Mouse (Mus musculus) activated CD4-positive, CD25-positive, alpha-beta regulatory T cell, adult 9 weeks (primary cell): Measurements from ENCODE around the gene Itpripl1. TPM values are rescaled to one million over a fixed set of nuclear protein-coding genes. Genes with fewer than 3 reads are reported as not detected.

Experiments used
- polyA plus RNA-seq: library from polyadenylated mRNA; unstranded; fragments of 100-300 nt; shearing (Covaris generic); gene quantifications from one replicate; pipeline ENCODE4 v1.2.1, GENCODE M21; 2017

Gene Itpripl1
- polyA plus RNA-seq: 8.3 TPM

DNA sequence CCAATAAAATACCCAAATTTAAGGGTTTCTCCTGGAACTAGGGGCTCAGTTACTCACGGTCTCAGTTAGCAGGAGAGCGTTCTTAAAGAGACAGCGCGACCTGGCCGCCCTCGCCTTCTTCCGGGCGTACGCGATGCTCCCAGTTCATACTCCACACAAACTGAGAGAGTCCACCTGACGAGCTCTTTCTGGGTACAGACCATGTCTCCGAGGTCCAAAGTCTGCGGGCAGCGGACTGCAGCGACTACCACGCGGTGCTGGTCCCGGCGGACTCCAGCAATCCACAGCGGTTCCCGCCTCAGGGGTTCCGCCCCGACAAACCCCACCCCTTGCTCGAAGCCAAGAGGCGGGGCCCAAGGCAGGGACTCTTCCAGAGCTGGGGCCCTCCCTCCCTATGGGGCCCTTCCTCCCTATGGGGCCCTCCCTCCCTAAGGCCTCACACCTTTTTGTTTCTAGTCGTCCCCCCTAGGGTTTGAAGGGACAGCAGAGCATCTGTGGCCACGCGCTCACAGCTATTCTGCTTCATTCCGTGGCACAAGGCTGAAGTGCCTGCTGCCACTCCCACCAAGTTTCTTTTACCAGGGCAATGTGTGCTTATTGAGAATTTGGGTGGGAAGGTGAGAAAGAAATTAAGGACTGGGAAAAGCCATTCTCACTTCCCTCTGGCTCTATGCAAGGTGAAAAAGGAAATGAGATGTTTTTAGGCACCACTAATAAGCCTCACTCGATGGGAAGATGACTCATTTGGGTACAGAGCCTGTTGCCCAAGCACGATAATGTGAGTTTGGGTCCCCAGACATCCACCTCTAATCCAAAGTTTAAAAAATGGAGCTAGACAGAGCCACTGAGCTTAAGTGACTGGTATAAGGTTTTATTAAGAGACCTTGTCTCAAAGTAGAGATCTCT is at the start of gene Itpripl1:
Gene Itpripl1, minus strand, starts transcription at position 285 of the 906 bp plus-strand sequence.

DNA sequence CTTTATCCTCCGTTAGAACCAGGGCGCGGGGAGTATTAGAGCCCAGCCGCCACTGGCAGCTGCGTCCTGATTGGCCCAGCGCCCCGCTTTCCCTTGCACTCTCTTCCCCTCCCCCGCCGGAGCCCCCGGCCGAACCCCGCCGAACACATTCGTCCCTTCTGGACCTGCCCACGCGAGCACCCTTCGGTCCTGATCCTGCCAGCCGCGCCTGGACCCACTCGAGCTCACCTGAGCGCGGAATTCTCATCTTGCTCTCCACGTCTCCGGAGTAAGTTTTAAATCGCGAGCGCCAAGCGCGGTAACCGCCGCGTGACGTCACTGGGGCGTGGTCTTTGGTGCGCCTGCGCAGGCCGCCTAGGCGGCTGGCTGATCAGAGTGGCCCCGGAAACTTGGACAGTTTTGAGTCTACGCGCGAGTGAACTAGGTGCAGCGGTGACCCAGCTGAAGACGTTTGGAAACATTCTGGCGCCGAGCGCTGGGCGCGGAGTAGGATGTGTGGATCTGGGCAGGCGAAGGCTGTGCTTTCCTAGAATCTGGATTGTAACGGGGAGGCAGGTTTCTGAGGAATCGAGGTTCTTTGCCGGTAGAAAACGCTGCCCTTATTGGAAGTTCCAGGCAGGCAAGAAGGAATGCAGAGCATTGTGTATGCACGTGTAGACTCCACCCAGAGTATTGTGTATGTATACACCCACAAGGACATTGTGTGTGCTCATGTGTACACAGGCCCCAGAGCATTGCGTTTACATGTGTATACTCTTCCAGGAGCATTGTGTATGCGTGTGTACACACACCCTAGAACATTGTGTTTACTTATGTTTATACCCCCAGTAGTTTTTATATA is 9.4 kb downstream of the Itpripl1 start, which contains the start of gene Ncaph:
Gene Ncaph, minus strand, starts transcription at position 334 of the 841 bp plus-strand sequence.

Other genes with a start within 250 kb of the Itpripl1 start
- gene Sppl2a, start 210.2 kb downstream of the Itpripl1 start, polyA plus RNA-seq: 74.8 TPM
- 20.6 TPM for gene Ap4e1, start 134.7 kb downstream of the Itpripl1 start, polyA plus RNA-seq
- 86.1 TPM for gene Blvra, start 72.8 kb downstream of the Itpripl1 start, polyA plus RNA-seq
- 10.0 TPM for gene Ncaph, start 9.5 kb downstream of the Itpripl1 start, polyA plus RNA-seq
- 0.65 TPM for gene 1810024B03Rik, start 64.8 kb upstream of the Itpripl1 start, polyA plus RNA-seq
- gene Snrnp200, start 64.9 kb upstream of the Itpripl1 start, polyA plus RNA-seq: 113 TPM
- 100 TPM for gene Ciao1, start 104.4 kb upstream of the Itpripl1 start, polyA plus RNA-seq
- 28.1 TPM for gene Tmem127, start 104.5 kb upstream of the Itpripl1 start, polyA plus RNA-seq
- gene Stard7, start 126.8 kb upstream of the Itpripl1 start, polyA plus RNA-seq: 30.1 TPM
- 14.2 TPM for gene Dusp2, start 192.7 kb upstream of the Itpripl1 start, polyA plus RNA-seq
- not detected for gene Astl, start 195.2 kb upstream of the Itpripl1 start, polyA plus RNA-seq
- gene Adra2b, start 219.8 kb upstream of the Itpripl1 start, polyA plus RNA-seq: not detected